Mouse (Mus musculus): ENCODE results near the gene Mif4gd. TPM values are rescaled to one million over a fixed set of nuclear protein-coding genes. Genes with fewer than 3 reads are reported as not detected.

Mif4gd gene
- total and polyA plus RNA-seq, 3 experiments: 143 to 177 (median 174) TPM

DNA sequence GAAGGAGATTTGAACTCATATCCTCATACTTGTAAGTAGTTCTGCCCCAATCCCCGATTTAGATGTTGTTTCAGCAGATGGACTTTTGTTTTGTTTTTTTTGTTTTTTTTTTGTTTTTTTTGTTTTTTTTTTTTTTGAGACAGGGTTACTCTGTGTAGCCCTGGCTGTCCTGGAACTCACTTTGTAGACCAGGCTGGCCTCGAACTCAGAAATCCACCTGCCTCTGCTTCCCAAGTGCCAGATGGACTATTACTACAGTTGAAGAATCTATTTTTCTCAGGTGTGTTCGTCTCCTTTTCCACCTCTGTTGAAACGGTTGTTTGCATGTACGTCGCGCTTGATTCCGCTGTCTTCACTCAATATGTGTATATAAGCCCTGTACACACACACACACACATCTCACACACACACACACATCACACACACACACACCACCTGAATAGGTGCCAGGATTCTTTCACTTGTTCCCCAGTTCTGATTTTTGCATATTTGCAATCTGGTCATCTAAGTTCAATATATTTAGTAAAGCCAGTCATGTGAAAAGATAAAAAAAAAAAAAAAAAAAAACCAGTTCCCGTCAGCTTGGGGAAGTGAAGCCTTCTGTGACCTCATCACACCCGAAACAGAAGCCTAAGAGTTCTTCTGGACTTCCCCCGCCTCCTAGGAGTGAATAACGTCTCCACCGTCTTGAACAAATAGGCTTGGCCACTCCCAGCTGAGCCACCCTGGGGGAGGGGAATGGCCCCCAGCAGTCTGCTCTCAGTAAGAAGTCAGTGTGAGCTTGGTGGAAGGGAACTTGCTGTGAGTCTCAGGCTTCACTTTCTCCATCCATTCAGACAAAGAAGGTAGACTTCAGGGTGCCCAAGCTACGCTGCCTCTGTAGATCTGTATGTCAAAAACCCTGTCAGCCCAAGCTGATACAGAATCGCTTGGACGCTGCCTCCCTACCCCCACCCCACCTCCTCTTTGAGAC is 18.0 kb upstream of the Mif4gd start:
- dilution Hi-C loops (cut with MboI; ENCODE audit: extremely low pct_ligation_motif_present, extremely low pct_unique_long_range_greater_than_20kb, low sequenced_read_pairs): no loop called here
- in situ Hi-C loops (cut with MboI; ENCODE audit: low pct_ligation_motif_present, low pct_unique_long_range_greater_than_20kb, low sequenced_read_pairs): loop anchor here (25.0 kb wide), 1 partner anchor 781 kb away; the partner anchor contains the start of gene Rnf157
- H3K27ac ChIP-seq (ENCODE audit: insufficient read depth, low read depth): peak overlapping the region; percentile 98
- peak; percentile 87; the same call in 1 of the 2 replicates for TF ChIP-seq RCOR1 (conservative IDR thresholded peaks at IDR 0.05; ENCODE audit: low read depth, low read length)
- 0 out of 2 replicates have a peak, but pooled peaks have one; percentile 13 for TF ChIP-seq NRF1 (IDR thresholded peaks at IDR 0.05; ENCODE audit: low read depth, low read length)
- TF ChIP-seq POLR2AphosphoS2 (IDR thresholded peaks at IDR 0.05; ENCODE audit: low read depth, low read length): no peak; the same call in 1 of the 2 replicates
- peak; percentile 96 for TF ChIP-seq BHLHE40 (IDR thresholded peaks at IDR 0.05; ENCODE audit: low read depth, low read length)
- peak; percentile 86 for TF ChIP-seq POLR2A (IDR thresholded peaks at IDR 0.05; ENCODE audit: low read depth, low read length)
- TF ChIP-seq MXI1 (IDR thresholded peaks at IDR 0.05; ENCODE audit: low read depth, low read length): peak; percentile 50
- peak; percentile 99 for TF ChIP-seq ZNF384 (IDR thresholded peaks at IDR 0.05; ENCODE audit: low read depth, low read length)
- peak; percentile 96 for TF ChIP-seq JUND (conservative IDR thresholded peaks at IDR 0.05; ENCODE audit: low read depth, low read length)
- no peak; the same call in 1 of the 2 replicates for TF ChIP-seq NELFE (IDR thresholded peaks at IDR 0.05; ENCODE audit: low read depth, low read length)
- peak; percentile 85; the same call in 1 of the 2 replicates for TF ChIP-seq SIN3A (IDR thresholded peaks at IDR 0.05; ENCODE audit: low read length)
- TF ChIP-seq MAZ (IDR thresholded peaks at IDR 0.05; ENCODE audit: low read depth, low read length): peak; percentile 95
- TF ChIP-seq RAD21 (IDR thresholded peaks at IDR 0.05; ENCODE audit: low read depth, low read length): no peak; the same call in none of the 2 replicates
- TF ChIP-seq CTCF (conservative IDR thresholded peaks at IDR 0.05 in 1 of 2, IDR thresholded peaks at IDR 0.05 in 1 of 2; ENCODE audit: low read depth in 2 of 2, low read length in 2 of 2): no peak
- peak; percentile 100 for TF ChIP-seq JUN (IDR thresholded peaks at IDR 0.05; ENCODE audit: insufficient read depth, low read depth, low read length)
- TF ChIP-seq ZKSCAN1 (IDR thresholded peaks at IDR 0.05; ENCODE audit: borderline replicate concordance, low read depth, low read length): no peak; the same call in 1 of the 2 replicates
- TF ChIP-seq USF2 (conservative IDR thresholded peaks at IDR 0.05; ENCODE audit: low read depth, low read length): peak; percentile 26; the same call in 1 of the 2 replicates
- peak; percentile 41; the same call in 1 of the 2 replicates for TF ChIP-seq ZMIZ1 (IDR thresholded peaks at IDR 0.05; ENCODE audit: low read depth, low read length)
- TF ChIP-seq KAT2A (IDR thresholded peaks at IDR 0.05; ENCODE audit: insufficient replicate concordance, low read length): 0 out of 2 replicates have a peak, but pooled peaks have one; percentile 40
- TF ChIP-seq CHD1 (IDR thresholded peaks at IDR 0.05; ENCODE audit: low read depth, low read length): peak; percentile 98
- peak; percentile 90; the same call in 1 of the 2 replicates for TF ChIP-seq E2F4 (IDR thresholded peaks at IDR 0.05; ENCODE audit: insufficient replicate concordance, low read depth, low read length)
- peak; percentile 99 for TF ChIP-seq TCF12 (IDR thresholded peaks at IDR 0.05; ENCODE audit: low read depth, low read length)
- TF ChIP-seq PAX5 (IDR thresholded peaks at IDR 0.05; ENCODE audit: low read length): no peak
- TF ChIP-seq HCFC1 (IDR thresholded peaks at IDR 0.05; ENCODE audit: low read depth, low read length): no peak; the same call in 1 of the 2 replicates
- TF ChIP-seq MAFK (IDR thresholded peaks at IDR 0.05; ENCODE audit: insufficient replicate concordance, low read length): peak; percentile 87
- TF ChIP-seq IRF4 (IDR thresholded peaks at IDR 0.05; ENCODE audit: low read depth, low read length): peak; percentile 99
- peak; percentile 93 for TF ChIP-seq MYC (IDR thresholded peaks at IDR 0.05; ENCODE audit: low read depth, low read length)
- TF ChIP-seq SMC3 (IDR thresholded peaks at IDR 0.05; ENCODE audit: low read depth, low read length): no peak
- TF ChIP-seq GABPA (IDR thresholded peaks at IDR 0.05; ENCODE audit: insufficient replicate concordance, low read depth, low read length): no peak
- TF ChIP-seq UBTF (IDR thresholded peaks at IDR 0.05; ENCODE audit: low read depth, low read length): peak; percentile 85
- peak; percentile 27; the same call in 1 of the 2 replicates for TF ChIP-seq USF1 (IDR thresholded peaks at IDR 0.05; ENCODE audit: low read depth, low read length)
- no peak for TF ChIP-seq ZC3H11A (IDR thresholded peaks at IDR 0.05; ENCODE audit: low read depth, low read length)
- TF ChIP-seq MEF2A (IDR thresholded peaks at IDR 0.05; ENCODE audit: borderline replicate concordance, low read depth, low read length): peak; percentile 99
- peak; percentile 78 for TF ChIP-seq MAX (IDR thresholded peaks at IDR 0.05; ENCODE audit: low read length)
- TF ChIP-seq ELF1 (IDR thresholded peaks at IDR 0.05; ENCODE audit: low read depth, low read length): peak; percentile 52; the same call in 1 of the 2 replicates
- peak; percentile 91 for TF ChIP-seq TBP (conservative IDR thresholded peaks at IDR 0.05; ENCODE audit: low read depth, low read length)
- peak; percentile 96 for TF ChIP-seq CHD2 (IDR thresholded peaks at IDR 0.05; ENCODE audit: low read length)
- TF ChIP-seq EP300 (IDR thresholded peaks at IDR 0.05; ENCODE audit: low read length): peak; percentile 100

More for the DNA sequence above, 18.0 kb upstream of the Mif4gd start:
- Histone ChIP-seq H3K4me2 (ENCODE audit: insufficient read depth, low read depth, poor library complexity, severe bottlenecking) (peak overlapping the region; percentile 45), H3K36me3 (replicated peaks in 1 of 2; ENCODE audit: control insufficient read depth in 1 of 2, insufficient read depth in 1 of 2, low read length in 1 of 2) (peaks cover 0 to 4% of the 10 kb centered on the region in 2 experiments), H3K4me3 (replicated peaks in 1 of 3; ENCODE audit: low read depth in 2 of 3, low read length in 2 of 3, poor library complexity in 1 of 3) (peak overlapping the region; percentile 22 to 38 (median 36)), H3K27me3 (replicated peaks) (no peaks in the 10 kb centered on the region), H3K79me2 (replicated peaks; ENCODE audit: control insufficient read depth, extremely low read depth, insufficient read depth, poor library complexity, severe bottlenecking) (peaks cover 21% of the 10 kb centered on the region), H3K9ac (ENCODE audit: insufficient read depth, low read depth) (peak overlapping the region; percentile 70), H3K9me3 (replicated peaks; ENCODE audit: low read length) (no peaks in the 10 kb centered on the region), H3K4me1 (ENCODE audit: control insufficient read depth in 1 of 2, insufficient read depth in 2 of 2) (peaks cover 31 to 56% of the 10 kb centered on the region in 2 experiments)
- peak; percentile 100 for DNase-seq (ENCODE audit: extremely low read depth)

Data from CH12.LX (cell line).